Mouse (Mus musculus) kidney, adult 2 months (tissue): Measurements from ENCODE around the gene Aldh1a7.

ENCODE experiments used
- CTCF ChIP-seq: fragments of 200-500 bp; conservative IDR thresholded peaks from 2 replicates; pipeline ENCODE4 v1.5.1; 2011; ENCODE audit warnings: low read depth, mild to moderate bottlenecking, control low read depth, low read length, moderate library complexity, mixed read lengths; ENCODE audit not compliant: insufficient read depth, insufficient read length
- POLR2A ChIP-seq: fragments of 200-500 bp; IDR thresholded peaks from one replicate; pipeline ENCODE4 v1.6.1; 2011; ENCODE audit warnings: low read depth, low read length, control low read depth

GRCm38 (mm10) chr19:20644346-20644745 is 83.0 kb downstream of the Aldh1a7 start:
- TF ChIP-seq POLR2A (no peak), CTCF (0 out of 2 replicates have a peak, but pooled peaks have one; percentile 26)
